Mouse (Mus musculus) kidney, embryonic 14.5 days (tissue): Measurements from ENCODE around the gene Il13. TPM values are rescaled to one million over a fixed set of nuclear protein-coding genes. Genes with fewer than 3 reads are reported as not detected.

Experiments
- ATAC-seq: fragments of 200-750 bp; cut with Nextera tagmentation; 2 replicates; pipeline ENCODE4 v1.8.0; 2017; ENCODE audit warnings: moderate number of reproducible peaks, mild to moderate bottlenecking, moderate TSS enrichment, moderate library complexity; ENCODE audit not compliant: low FRiP score, low TSS enrichment
- H3K27ac ChIP-seq: fragments of 300-500 bp; sonication (generic); 2 replicates; pipeline ENCODE4 v1.5.1; 2014; ENCODE audit warnings: low read depth, mild to moderate bottlenecking, low read length, moderate library complexity, mixed read lengths
- H3K27me3 ChIP-seq: fragments of 300-500 bp; sonication (generic); 2 replicates; pipeline ENCODE4 v1.6.1; 2014; ENCODE audit warnings: mild to moderate bottlenecking, low read length; ENCODE audit not compliant: control insufficient read depth, insufficient read depth
- H3K36me3 ChIP-seq: fragments of 300-500 bp; sonication (generic); 2 replicates; pipeline ENCODE4 v1.6.1; 2014; ENCODE audit warnings: low read length, mixed read lengths; ENCODE audit not compliant: control insufficient read depth, insufficient read depth
- H3K4me1 ChIP-seq: fragments of 300-500 bp; sonication (generic); 2 replicates; pipeline ENCODE4 v1.6.1; 2014; ENCODE audit warnings: low read length, mixed read lengths; ENCODE audit not compliant: control insufficient read depth, insufficient read depth
- H3K4me2 ChIP-seq: fragments of 300-500 bp; sonication (generic); replicated peaks from 2 replicates; pipeline ENCODE4 v1.6.1; 2014; ENCODE audit warnings: low read depth, mild to moderate bottlenecking, low read length
- H3K4me3 ChIP-seq: fragments of 300-500 bp; sonication (generic); 2 replicates; pipeline ENCODE4 v1.5.1; 2014; ENCODE audit warnings: mild to moderate bottlenecking, low read length
- H3K9ac ChIP-seq: fragments of 300-500 bp; sonication (generic); 2 replicates; pipeline ENCODE4 v1.6.1; 2014; ENCODE audit warnings: low read depth, mild to moderate bottlenecking, low read length, moderate library complexity
- H3K9me3 ChIP-seq: fragments of 300-500 bp; sonication (generic); 2 replicates; pipeline ENCODE4 v1.6.1; 2016; ENCODE audit warnings: low read length; ENCODE audit not compliant: control insufficient read depth
- WGBS: fragments of 180-500 bp; shearing (Covaris S2); extraction: QIAGEN DNeasy Blood & Tissue Kit; methylation state at CpG from one replicate; pipeline ENCODE4 v1.1.7; 2014; 5-methylcytosine and 5-hydroxymethylcytosine counted together
- polyA plus RNA-seq: library from polyadenylated mRNA; unstranded; fragments of >200 nt; fragmentation: Nextera tagmentation; extraction: Ambion mirVana; gene quantifications from 2 replicates; pipeline ENCODE4 v1.2.1, GENCODE M21; 2014

The Il13 gene
- polyA plus RNA-seq, 1 experiment from 2014 or later, result not detected

DNA sequence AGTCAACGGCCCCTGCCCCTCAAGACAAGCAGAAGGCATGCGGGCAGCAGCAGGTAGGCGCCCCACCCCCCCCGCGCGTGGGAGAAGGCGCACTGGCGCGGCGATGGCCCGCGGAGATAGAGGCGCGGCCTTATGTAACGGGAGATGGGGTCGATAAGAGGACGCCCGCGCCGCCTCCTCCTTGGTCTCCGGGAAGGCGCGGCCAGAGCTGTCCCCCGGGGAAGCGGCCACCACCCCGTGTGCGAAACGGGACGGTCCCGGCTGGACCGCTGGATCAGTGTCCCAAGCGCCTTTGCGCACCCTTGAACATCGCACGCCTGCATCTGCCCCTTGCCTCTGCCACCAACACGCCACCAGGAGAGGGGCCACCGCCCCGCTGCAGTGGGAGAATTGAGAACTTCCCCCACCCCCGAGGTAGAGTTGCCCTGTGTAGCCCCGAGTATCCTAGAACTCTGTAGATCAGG lies 1.7 kb upstream of the Il13 start:
- 2% methylated on average over 29 of the region's 40 CpGs for WGBS
- peak overlapping the region; percentile 37 for H3K4me3 ChIP-seq
- 0 out of 2 replicates have a peak, but pooled peaks cover 8% of the 10 kb centered on the region for H3K4me1 ChIP-seq
- H3K27me3 ChIP-seq, result peaks cover 15% of the 10 kb centered on the region
- no peaks in the 10 kb centered on the region for H3K36me3 ChIP-seq
- H3K27ac ChIP-seq, result no peak overlapping the region
- no peaks in the 10 kb centered on the region for H3K9me3 ChIP-seq
- peak overlapping the region; percentile 37; the same call in 1 of the 2 replicates for H3K9ac ChIP-seq
- H3K4me2 ChIP-seq, result peak overlapping the region; percentile 75
- peak; percentile 51 for ATAC-seq

- Histone ChIP-seq H3K4me3 (peak overlapping the region; percentile 37), H3K4me1 (0 out of 2 replicates have a peak, but pooled peaks cover 8% of the 10 kb centered on the region), H3K9ac (peak overlapping the region; percentile 37; the same call in 1 of the 2 replicates), H3K4me2 (peak overlapping the region; percentile 75), H3K36me3 (no peaks in the 10 kb centered on the region), H3K27ac (no peak overlapping the region), H3K9me3 (no peaks in the 10 kb centered on the region), H3K27me3 (peaks cover 15% of the 10 kb centered on the region)
- no peak for ATAC-seq
- WGBS, result 37% methylated on average over 9 of the region's 9 CpGs
These were observed 1.2 kb upstream of the Il13 start for GRCm38 (mm10) chr11:53635590-53636182.

GRCm38 (mm10) chr11:53633644-53634043 lies 858 bp downstream of the Il13 start:
- H3K9ac ChIP-seq, result no peak overlapping the region
- H3K4me1 ChIP-seq, result 0 out of 2 replicates have a peak, but pooled peaks cover 8% of the 10 kb centered on the region
- no peaks in the 10 kb centered on the region for H3K36me3 ChIP-seq
- WGBS, result 83% methylated on average over 7 of the region's 7 CpGs
- H3K27ac ChIP-seq, result no peak overlapping the region
- no peak for ATAC-seq
- H3K4me2 ChIP-seq, result no peak overlapping the region
- H3K4me3 ChIP-seq, result no peak overlapping the region
- peaks cover 15% of the 10 kb centered on the region for H3K27me3 ChIP-seq
- H3K9me3 ChIP-seq, result no peaks in the 10 kb centered on the region

GRCm38 (mm10) chr11:53632122-53632733 lies 2.3 kb downstream of the Il13 start:
- peaks cover 15% of the 10 kb centered on the region for H3K27me3 ChIP-seq
- H3K4me2 ChIP-seq, result no peak overlapping the region
- H3K4me1 ChIP-seq, result 0 out of 2 replicates have a peak, but pooled peaks cover 8% of the 10 kb centered on the region
- H3K36me3 ChIP-seq, result no peaks in the 10 kb centered on the region
- H3K9me3 ChIP-seq, result no peaks in the 10 kb centered on the region
- H3K4me3 ChIP-seq, result no peak overlapping the region
- no peak overlapping the region for H3K27ac ChIP-seq
- ATAC-seq, result no peak
- WGBS, result 66% methylated on average over 14 of the region's 14 CpGs
- H3K9ac ChIP-seq, result no peak overlapping the region

GRCm38 (mm10) chr11:53627859-53628258 lies 6.6 kb downstream of the Il13 start:
- H3K36me3 ChIP-seq, result no peaks in the 10 kb centered on the region
- no peaks in the 10 kb centered on the region for H3K27me3 ChIP-seq
- no peaks in the 10 kb centered on the region for H3K9me3 ChIP-seq
- peak; percentile 71; the same call in 1 of the 2 replicates for ATAC-seq
- no peak overlapping the region for H3K4me2 ChIP-seq
- H3K4me1 ChIP-seq, result no peaks in the 10 kb centered on the region
- no peak overlapping the region for H3K4me3 ChIP-seq
- no peak overlapping the region for H3K9ac ChIP-seq
- WGBS, result 15% methylated on average over 1 of the region's 1 CpGs
- H3K27ac ChIP-seq, result no peak overlapping the region

DNA sequence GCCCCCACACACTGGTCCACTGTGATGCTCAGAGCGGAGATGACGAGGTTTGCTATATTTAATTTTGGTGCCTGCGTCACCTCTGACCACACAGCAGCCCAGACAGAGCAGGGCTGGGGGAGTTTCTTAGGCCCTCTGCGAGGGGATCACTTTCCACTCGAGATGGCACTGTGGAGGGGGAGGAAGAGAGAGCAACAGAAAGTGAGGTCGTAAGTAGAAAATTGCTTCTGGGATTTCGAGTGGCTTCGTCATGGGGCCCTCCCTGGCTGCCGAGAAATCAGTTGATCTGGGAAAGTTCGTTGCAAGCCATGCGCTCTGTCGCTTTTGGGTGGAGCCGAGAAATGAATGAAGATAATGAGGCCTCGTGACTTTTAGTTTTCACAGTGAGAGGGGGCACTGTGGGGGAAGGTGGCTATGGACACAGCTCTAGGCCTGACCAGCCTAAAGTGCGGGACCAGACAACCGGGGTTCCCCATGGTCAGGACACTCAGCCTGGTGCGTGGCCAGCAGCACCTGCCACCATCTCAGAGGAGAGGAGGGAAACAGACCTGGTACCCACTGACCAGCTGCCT lies 7.6 kb downstream of the Il13 start:
- Histone ChIP-seq H3K36me3 (no peaks in the 10 kb centered on the region), H3K4me1 (no peaks in the 10 kb centered on the region), H3K9me3 (no peaks in the 10 kb centered on the region), H3K27me3 (no peaks in the 10 kb centered on the region), H3K4me2 (no peak overlapping the region), H3K27ac (no peak overlapping the region), H3K9ac (no peak overlapping the region), H3K4me3 (no peak overlapping the region)
- ATAC-seq, result no peak
- 57% methylated on average over 17 of the region's 17 CpGs for WGBS

GRCm38 (mm10) chr11:53624124-53624523 lies 10.4 kb downstream of the Il13 start:
- Histone ChIP-seq H3K9ac (no peak overlapping the region), H3K4me3 (no peak overlapping the region)
- WGBS, result 98% methylated on average over 2 of the region's 2 CpGs

DNA sequence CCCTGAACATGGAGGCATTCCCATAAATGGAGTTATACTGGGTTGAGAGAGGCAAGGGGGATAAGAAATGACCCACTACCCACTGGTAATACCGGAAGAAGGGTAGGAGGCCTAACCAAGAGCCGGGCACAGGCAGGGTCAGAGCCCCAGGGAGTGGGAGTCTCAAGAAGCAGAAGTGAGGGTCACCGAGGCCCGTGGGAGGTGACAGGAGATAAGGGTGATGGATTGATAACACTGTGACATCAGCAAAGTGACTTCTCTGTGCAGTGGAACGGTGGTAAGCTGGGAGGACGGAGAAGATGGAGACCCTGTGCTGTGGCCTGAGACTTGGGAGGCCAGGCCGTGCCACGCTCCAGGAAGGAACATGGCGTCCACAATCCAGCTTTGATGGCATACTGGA lies 10.9 kb downstream of the Il13 start:
- no peaks in the 10 kb centered on the region for H3K36me3 ChIP-seq
- WGBS, result 67% methylated on average over 9 of the region's 9 CpGs
- H3K4me3 ChIP-seq, result no peak overlapping the region
- no peak overlapping the region for H3K4me2 ChIP-seq
- H3K9ac ChIP-seq, result no peak overlapping the region
- ATAC-seq, result no peak
- H3K27me3 ChIP-seq, result no peaks in the 10 kb centered on the region
- H3K9me3 ChIP-seq, result no peaks in the 10 kb centered on the region
- no peaks in the 10 kb centered on the region for H3K4me1 ChIP-seq
- no peak overlapping the region for H3K27ac ChIP-seq

More at GRCm38 (mm10) chr11:53624124-53624523, 10.4 kb downstream of the Il13 start:
- H3K27ac ChIP-seq, result no peak overlapping the region
- H3K4me2 ChIP-seq, result no peak overlapping the region
- no peak for ATAC-seq
- no peaks in the 10 kb centered on the region for H3K36me3 ChIP-seq
- no peaks in the 10 kb centered on the region for H3K27me3 ChIP-seq
- no peaks in the 10 kb centered on the region for H3K9me3 ChIP-seq
- H3K4me1 ChIP-seq, result no peaks in the 10 kb centered on the region

GRCm38 (mm10) chr11:53622440-53622806 lies 12.1 kb downstream of the Il13 start:
- Histone ChIP-seq H3K4me3 (no peak overlapping the region), H3K9me3 (no peaks in the 10 kb centered on the region), H3K27me3 (no peaks in the 10 kb centered on the region), H3K4me1 (no peaks in the 10 kb centered on the region), H3K36me3 (no peaks in the 10 kb centered on the region), H3K4me2 (no peak overlapping the region), H3K9ac (no peak overlapping the region), H3K27ac (no peak overlapping the region)
- ATAC-seq, result no peak
- WGBS, result 81% methylated on average over 6 of the region's 6 CpGs
